Mouse (Mus musculus) ES-Bruce4 (cell line): Measurements from ENCODE around the gene Trafd1.

ENCODE experiments used
- CTCF ChIP-seq: IDR thresholded peaks from one replicate; pipeline ENCODE4 v1.8.1; 2011; ENCODE audit warnings: low read depth, low read length
- POLR2A ChIP-seq: IDR thresholded peaks from one replicate; pipeline ENCODE4 v1.8.1; 2011; ENCODE audit warnings: low read length; ENCODE audit not compliant: insufficient read depth

- TF ChIP-seq POLR2A (no peak), CTCF (no peak)
These were observed 42.9 kb downstream of the Trafd1 start for GRCm38 (mm10) chr5:121342490-121342889.
